Mouse (Mus musculus) adrenal gland, postnatal 25 days (tissue): ENCODE data around the gene Olfr995. TPM values are rescaled to one million over a fixed set of nuclear protein-coding genes. Genes with fewer than 3 reads are reported as not detected.

Experiments used
- DNase-seq: peaks from one replicate; pipeline ENCODE4 v3.0.0; 2021; ENCODE audit warnings: mixed read lengths
- long read RNA-seq: library from polyadenylated mRNA; stranded (forward); transcript quantifications from one replicate; pipeline ENCODE4 v2.0.0, GENCODE M21; 2021
- total RNA-seq: library from RNA; stranded (reverse); gene quantifications from 2 replicates; pipeline ENCODE4 v1.2.3, GENCODE M21; 2021

Olfr995 gene
- not detected in 2 replicates for total RNA-seq
- long read RNA-seq = 0 reads

DNA sequence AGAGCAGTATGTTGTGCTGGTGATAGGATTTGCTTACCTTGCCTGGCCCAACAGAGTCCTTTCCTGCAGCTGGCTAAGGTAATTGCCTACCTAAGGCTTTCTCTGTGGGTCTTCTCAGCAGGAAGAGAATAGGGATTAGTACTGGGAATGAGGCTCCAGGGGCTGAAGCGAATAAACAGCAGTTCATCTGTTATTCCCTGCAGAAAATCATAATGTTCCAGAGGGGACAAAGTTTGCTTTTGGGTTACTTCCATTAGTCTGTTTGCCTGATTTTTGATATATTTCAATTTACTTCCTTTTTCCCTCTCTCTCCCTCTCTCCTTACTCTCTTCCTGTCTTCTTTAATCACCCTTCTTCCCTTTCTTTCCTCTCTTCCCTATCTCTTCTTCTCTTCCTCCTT is at the start of gene Olfr995:
Gene Olfr995, minus strand, starts transcription at position 101 of the 400 bp plus-strand sequence.
- no peak for DNase-seq

GRCm38 (mm10) chr2:85490396-85490795 is 47.0 kb upstream of the Olfr995 start:
- no peak for DNase-seq

DNA sequence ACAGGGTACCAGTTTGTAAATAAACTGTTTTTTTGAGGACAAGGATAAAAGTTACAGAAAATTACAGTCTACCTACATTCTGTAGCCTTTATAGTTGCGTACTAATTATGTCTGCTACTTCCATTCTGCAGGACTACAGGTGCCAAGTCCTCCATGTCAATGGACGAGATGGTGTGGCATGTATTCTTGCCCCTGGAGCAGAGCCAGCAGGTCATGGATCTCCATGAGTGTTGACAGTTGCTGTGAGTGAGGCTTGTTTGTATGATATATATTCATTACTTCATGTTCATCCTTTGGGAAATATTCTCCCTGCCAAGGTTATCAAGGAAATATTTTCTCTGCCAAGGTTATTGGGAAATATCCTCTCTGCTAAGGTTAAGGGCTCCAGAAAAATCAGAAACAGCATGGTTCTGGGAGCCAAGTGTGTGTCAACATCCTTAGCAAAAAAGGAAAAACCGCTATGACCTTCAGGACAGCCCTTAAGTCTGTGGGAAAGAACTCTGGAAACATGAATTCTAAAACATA is 23.4 kb upstream of the Olfr995 start:
- DNase-seq = peak; percentile 67

GRCm38 (mm10) chr2:85442546-85442945 is 893 bp downstream of the Olfr995 start:
- no peak for DNase-seq

DNA sequence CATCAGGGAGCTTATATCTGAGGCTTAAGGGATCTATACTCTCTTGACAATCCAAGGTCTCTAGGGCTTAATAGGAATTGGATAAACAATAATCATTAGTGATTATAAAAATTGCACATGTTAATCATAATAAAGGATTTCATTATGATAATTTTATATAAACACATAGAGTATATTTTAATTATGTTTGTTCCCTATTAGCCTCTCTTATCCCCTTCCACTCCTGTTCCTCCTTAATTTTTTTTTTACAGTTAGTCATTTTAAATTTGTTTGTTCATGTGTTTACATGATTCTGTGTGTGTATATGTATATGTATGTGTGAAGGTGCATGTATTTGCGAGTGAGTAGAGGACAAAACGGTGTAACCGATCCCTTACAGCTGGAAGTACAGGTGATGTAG is 7.1 kb downstream of the Olfr995 start, which contains the start of gene Olfr994:
Gene Olfr994, minus strand, starts transcription at position 101 of the 400 bp plus-strand sequence.
- DNase-seq = no peak

- DNase-seq = no peak
Observed at GRCm38 (mm10) chr2:85425893-85426292, 17.5 kb downstream of the Olfr995 start.

GRCm38 (mm10) chr2:85414777-85415176 is 28.7 kb downstream of the Olfr995 start, which contains the start of gene Olfr993:
TSS of gene Olfr993 (minus strand) at chr2:85414877.
- DNase-seq = no peak

DNA sequence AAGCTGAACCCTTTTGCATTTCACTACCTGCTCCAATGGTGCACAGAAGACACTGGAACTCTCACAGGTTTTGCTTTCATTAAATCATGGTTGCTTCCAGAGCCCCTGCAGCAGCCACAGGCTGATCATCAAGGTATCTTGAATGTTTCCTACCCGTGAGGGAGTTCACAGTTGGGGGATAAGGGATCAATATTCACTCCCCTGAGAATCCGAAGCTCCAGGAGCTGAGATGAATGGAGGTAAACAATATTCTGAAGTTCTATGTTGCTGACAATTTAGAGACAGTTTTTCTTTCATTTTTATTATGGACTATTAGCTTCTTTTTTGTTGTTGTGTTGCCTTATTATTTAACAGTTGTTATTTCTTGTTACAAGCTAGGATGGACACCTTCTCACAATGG is 34.1 kb downstream of the Olfr995 start, which contains the start of gene Olfr992:
Gene Olfr992, minus strand, starts transcription at position 101 of the 400 bp plus-strand sequence.
- no peak for DNase-seq

Other genes with a start within 250 kb of the Olfr995 start
- 15.8 and 19.7 TPM in 2 replicates for gene Lrrc55, start 246.4 kb downstream of the Olfr995 start, total RNA-seq
- gene Olfr987, start 104.3 kb downstream of the Olfr995 start, total RNA-seq = not detected in 2 replicates
- not detected in 2 replicates for gene Olfr988, start 80.4 kb downstream of the Olfr995 start, total RNA-seq
- not detected in 2 replicates for gene Olfr992, start 34.2 kb downstream of the Olfr995 start, total RNA-seq
- not detected in 2 replicates for gene Olfr993, start 28.8 kb downstream of the Olfr995 start, total RNA-seq
- not detected in 2 replicates for gene Olfr994, start 7.2 kb downstream of the Olfr995 start, total RNA-seq
- gene 4833423E24Rik, start 75.4 kb upstream of the Olfr995 start, total RNA-seq = 0.38 and 0.39 TPM in 2 replicates
- gene Olfr996, start 135.6 kb upstream of the Olfr995 start, total RNA-seq = not detected in 2 replicates
- gene Olfr998, start 145.3 kb upstream of the Olfr995 start, total RNA-seq = not detected in 2 replicates
- gene Olfr1000, start 168.3 kb upstream of the Olfr995 start, total RNA-seq = not detected in 2 replicates
- gene Olfr1002, start 207.1 kb upstream of the Olfr995 start, total RNA-seq = not detected in 2 replicates
- not detected in 2 replicates for gene Olfr154, start 220.8 kb upstream of the Olfr995 start, total RNA-seq
- not detected in 2 replicates for gene Olfr1006, start 235.1 kb upstream of the Olfr995 start, total RNA-seq
- not detected in 2 replicates for gene Olfr1008, start 245.8 kb upstream of the Olfr995 start, total RNA-seq